Mouse (Mus musculus): Measurements from ENCODE around the gene Dcpp3.
"Not testable (repeated sequence)": the region's sequence is repeated elsewhere in the genome, so short reads cannot be mapped to it uniquely, and the experiment has no call there.

Dcpp3 gene

DNA sequence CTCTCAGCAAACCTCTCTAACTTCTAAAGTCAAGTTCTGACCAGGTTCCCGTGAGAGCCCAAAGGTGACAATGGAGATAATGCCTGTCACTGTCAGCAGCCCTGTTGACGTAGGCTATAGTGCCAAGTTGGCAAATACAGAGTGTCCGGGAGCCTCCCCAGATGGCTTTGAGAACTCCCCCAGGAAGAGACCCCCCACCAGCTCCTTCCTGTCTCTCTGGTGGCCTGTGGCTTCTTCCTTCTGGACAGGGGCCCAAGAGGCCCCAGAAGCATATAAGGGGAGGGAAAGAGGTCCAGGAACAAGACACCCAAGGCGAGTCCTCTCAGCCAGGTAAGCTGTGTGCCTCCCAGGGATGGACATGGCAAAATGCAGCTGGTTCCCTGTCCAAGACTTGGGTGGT is at the start of gene Dcpp3:
Gene Dcpp3, plus strand, starts transcription at position 301 of the 400 bp plus-strand sequence.
- in situ Hi-C loops (cut with MboI, MseI): loop anchor here (5.0 kb wide), 1 partner anchor 40 kb away; no protein-coding TSS in a partner anchor

DNA sequence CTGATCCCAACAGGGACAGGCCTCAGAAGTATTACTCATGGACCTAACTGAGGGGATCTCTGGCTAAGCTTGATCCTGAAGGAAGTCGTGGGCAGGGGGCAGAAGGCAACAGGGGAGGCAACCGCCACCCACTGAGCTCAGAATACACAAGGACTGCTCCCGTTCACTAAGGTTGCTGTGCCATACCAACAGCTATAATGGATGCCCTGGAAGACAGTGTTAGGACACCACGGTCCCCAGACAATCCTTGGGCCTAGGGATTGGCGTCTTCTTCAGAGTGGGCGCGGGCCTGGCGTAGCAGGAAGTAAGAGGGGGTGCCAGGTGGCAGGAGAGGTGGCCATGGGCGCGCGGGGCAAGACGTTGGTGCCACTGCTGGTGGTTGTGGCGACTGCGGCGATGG is 49.5 kb upstream of the Dcpp3 start, which contains the start of gene Prss21:
Gene Prss21, plus strand, starts transcription at position 301 of the 400 bp plus-strand sequence.
- in situ Hi-C loops (cut with MboI, MseI): no loop called here

DNA sequence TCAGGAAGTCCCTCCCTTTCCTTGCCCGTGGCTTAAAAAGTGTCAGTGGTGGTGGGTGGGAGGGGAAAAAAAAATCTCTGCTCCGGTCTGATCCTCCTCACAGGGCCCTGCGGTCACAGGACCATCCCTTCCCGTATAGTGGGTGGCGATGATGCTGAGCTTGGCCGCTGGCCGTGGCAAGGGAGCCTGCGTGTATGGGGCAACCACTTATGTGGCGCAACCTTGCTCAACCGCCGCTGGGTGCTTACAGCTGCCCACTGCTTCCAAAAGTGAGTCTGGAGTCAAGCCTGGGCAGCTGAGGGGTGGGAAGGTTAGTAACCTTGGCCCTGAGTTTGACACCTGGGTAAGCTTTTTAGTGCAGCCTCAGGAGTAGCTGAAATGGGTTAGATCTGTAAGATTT is 48.7 kb upstream of the Dcpp3 start:
- in situ Hi-C loops (cut with MboI, MseI): no loop called here

DNA sequence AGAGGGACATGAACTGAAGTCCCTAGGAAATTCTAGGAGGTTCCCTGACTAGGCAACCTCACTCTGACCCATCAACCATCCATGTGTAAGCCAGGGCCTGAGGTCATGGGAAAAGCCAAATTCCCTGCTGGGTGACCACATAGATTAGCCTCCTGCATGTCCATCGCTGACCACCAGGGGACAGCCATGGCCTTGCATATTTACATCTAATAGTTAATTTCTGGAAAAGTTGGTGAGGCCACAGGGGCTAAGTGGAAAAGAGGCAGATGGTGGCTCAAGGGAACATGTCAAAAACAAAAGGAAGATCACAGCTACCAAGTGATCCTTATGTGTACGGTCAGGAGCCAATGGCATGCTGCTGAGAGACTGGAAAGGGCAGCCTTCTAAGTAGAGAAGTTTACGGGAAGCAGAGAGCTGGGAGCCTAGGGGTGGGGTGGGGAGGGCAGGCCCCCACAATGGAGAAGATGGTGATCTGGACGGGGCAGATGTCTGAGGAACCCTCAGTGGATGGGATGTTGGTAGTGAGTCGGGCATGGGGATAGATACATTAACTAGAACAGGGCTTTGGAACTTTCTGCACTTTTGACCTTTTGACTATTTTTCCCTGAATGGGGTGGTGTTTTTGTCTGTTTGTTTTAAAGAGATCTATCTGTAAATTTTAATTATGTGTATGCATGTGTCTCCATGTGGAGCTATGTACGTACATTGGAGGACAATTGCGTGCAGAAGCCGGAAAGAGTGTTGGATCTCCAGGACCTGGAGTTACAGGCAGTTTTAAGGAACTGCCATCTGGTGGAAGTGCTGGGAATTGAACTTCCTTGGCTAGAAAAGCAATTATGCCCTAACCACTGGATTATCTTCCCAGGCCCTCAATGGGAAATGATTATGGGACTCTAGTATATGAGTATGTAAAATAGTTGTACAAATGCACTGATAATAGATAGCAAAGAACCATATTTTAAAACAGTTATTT is 43.1 kb upstream of the Dcpp3 start:
- in situ Hi-C loops (cut with MboI, MseI): no loop called here

DNA sequence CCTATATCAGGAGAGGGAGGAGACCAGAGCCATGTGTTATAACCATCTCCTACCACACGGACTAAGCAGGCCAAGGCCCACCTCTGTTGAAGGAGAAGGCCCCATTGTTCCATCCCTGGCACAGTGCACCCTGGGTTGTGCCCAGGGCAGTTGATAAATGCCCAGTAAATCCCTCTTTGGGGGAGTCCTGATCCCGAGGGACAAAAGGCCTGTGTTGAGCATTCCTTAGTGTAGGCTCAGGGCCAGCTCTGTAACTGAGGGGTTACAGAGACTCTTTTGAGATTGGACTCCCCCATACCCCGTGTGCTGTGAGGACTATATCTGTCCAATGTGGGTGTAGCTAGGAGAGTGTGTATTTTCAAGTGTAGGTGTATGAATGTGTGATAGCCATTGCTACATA is 40.5 kb upstream of the Dcpp3 start:
- in situ Hi-C loops (cut with MboI, MseI): loop anchor here (5.0 kb wide), 1 partner anchor 41 kb away; the partner anchor contains the start of gene Dcpp3

DNA sequence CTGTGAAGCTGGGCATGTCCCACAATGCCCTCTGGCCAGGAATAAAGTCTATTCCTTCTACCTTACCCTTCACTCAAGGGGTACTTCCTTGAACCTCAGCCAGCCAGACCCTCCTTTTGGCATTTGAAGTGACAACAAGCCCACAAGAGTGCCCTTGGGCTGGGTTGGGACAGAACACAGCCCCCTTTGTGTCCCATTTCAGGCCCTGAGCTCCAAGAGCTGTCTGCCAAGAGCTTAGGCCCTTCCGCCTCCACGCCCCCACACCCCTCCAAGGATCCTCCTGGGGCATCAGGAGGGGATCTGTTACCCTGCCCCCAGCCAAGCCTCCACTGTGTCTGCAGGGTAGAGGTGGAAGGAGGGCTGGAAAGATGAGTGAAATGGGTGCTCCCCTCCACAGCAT is 40.1 kb upstream of the Dcpp3 start:
- in situ Hi-C loops (cut with MboI, MseI): loop anchor here (5.0 kb wide), 1 partner anchor 40 kb away; the partner anchor contains the start of gene Dcpp3

DNA sequence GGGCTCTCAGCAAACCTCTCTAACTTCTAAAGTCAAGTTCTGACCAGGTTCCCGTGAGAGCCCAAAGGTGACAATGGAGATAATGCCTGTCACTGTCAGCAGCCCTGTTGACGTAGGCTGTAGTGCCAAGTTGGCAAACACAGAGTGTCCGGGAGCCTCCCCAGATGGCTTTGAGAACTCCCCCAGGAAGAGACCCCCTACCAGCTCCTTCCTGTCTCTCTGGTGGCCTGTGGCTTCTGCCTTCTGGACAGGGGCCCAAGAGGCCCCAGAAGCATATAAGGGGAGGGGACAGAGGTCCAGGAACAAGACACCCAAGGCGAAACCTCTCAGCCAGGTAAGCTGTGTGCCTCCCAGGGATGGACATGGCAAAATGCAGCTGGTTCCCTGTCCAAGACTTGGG is 36.7 kb upstream of the Dcpp3 start, which contains the start of the genes Dcpp1 and Dcpp2:
Gene Dcpp1, plus strand, starts transcription at position 301 of the 400 bp plus-strand sequence.
Gene Dcpp2, plus strand, starts transcription at position 305 of the 400 bp plus-strand sequence.
- in situ Hi-C loops (cut with MboI, MseI): not testable (repeated sequence)

DNA sequence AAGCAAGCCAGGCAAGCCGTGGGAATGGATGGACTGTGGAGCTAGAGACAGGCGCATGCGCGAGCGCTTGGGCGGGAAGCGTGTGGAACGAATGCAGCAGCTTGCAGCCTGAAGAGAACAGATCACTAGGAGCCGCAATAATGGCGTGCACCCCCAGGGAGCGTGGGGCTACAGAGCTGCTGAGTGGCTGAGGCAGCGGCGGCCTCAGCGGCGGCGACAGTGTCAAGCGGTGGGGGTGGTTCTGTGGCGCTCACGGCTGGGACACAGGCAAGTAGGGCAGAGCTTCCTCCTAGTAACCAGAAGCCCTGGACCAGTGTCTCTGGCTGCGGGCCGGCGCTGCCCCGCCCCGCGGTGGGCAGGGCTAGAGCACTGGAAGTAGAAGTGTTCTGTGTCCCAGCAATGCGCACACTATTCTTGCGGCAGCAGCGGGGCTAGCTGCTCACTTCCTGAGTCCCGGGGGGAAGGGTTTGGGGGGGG is 7.3 kb downstream of the Dcpp3 start:
- in situ Hi-C loops (cut with MboI, MseI): no loop called here

DNA sequence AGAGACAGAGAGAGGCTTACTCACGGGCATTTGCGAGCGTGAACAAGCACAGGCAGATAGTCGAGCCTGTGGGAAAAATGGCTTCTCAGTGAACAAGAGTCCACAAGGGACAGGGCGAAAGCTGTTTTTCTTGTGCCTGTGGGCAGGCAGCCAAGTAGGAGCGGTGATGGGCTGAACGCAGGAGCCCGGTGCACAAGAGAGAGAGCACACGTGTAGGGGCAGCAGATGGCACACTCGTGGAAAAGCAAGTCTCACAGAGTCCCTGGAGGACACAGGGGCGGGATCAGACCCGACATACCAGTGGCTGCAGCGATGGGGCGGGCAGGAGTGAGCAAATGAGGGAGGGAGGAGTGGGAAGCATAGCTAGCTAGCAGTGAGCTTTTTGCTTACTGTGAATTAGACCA is 7.8 kb downstream of the Dcpp3 start:
- in situ Hi-C loops (cut with MboI, MseI): no loop called here

DNA sequence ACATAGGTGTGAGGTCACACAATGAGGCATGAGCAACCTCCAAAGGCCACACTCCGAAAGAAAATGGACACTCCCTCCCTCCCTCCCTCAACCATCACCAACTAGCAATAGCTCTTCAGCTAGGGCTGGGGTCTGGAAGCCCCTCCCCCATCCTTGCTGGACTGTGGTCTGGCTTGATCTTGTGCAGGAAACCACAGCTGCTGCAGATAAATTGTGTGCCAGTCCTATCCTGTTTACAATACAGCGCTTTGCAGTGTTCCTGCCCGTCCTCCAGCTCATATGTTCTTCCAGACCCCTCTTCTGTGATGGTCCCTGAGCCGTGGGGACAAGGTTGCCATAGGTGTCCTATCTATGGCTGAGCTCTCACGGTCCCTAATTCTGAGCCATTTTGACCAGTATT is 13.9 kb downstream of the Dcpp3 start:
- in situ Hi-C loops (cut with MboI, MseI): no loop called here

DNA sequence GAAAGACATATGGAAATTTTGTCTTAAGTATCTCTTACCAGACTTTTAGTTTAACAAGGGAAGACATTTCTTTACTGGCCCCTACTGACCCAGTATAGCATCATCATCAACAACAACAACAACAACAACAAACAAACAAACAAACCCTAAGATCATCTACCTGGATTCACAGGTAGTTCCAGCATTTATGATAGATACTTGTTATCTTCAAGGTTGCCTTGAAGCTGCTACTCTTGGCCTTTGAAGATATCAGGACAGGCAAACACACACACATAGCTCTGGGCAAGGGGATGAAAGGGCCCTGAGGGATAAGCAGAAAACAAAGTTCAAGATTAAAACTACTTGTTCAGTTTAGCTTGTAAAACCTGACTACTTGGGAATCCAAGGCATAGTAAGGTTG is 24.1 kb downstream of the Dcpp3 start, which contains the start of gene Sbp:
Gene Sbp, plus strand, starts transcription at position 301 of the 400 bp plus-strand sequence.
- in situ Hi-C loops (cut with MboI, MseI): no loop called here

DNA sequence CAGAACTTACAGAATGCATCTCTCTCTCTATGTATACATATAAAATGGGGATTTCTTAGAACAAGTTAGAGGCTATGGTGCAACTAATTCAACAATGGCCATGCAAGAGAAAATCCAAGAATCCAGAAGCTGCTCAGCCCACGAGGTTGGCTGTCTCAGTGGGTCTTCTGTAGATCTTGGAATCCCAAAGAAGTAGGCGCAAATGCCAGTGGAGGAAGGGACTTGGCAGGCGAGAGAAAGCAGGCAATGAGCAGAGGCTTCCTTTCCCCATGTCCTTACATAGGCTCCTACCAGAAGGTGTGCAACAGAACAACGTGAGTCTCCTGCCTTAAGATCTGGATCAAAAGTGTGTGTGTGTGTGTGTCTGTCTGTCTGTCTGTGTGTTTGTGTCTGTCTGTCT is 30.2 kb downstream of the Dcpp3 start:
- in situ Hi-C loops (cut with MboI, MseI): not testable (repeated sequence)

DNA sequence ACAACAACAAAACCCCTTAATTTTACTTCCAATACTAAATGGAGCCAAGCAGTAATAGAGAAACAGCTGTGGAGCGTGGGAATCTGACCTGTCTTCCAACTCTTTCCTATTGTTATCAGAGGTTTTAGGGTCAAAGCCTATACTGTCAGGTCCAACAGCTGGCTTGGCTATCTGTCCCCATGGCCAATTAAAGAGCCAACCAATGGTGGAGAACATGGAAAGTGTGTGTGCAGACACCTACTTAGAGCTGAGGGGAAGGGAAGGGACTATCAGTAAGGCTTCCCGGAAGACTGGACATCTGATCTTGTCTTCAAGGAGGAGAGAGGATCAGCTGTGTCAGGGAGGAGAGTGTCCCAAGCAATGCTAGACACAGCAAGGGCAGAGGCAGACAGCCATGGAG is 31.8 kb downstream of the Dcpp3 start:
- in situ Hi-C loops (cut with MboI, MseI): no loop called here

DNA sequence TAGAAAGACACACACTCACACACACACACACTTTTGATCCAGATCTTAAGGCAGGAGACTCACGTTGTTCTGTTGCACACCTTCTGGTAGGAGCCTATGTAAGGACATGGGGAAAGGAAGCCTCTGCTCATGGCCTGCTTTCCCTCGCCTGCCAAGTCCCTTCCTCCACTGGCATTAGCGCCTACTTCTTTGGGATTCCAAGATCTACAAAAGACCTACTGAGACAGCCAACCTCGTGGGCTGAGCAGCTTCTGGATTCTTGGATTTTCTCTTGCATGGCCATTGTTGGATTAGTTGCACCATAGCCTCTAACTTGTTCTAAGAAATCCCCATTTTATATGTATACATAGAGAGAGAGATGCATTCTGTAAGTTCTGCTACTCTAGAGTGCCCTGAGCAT is 33.6 kb downstream of the Dcpp3 start:
- in situ Hi-C loops (cut with MboI, MseI): not testable (repeated sequence)

DNA sequence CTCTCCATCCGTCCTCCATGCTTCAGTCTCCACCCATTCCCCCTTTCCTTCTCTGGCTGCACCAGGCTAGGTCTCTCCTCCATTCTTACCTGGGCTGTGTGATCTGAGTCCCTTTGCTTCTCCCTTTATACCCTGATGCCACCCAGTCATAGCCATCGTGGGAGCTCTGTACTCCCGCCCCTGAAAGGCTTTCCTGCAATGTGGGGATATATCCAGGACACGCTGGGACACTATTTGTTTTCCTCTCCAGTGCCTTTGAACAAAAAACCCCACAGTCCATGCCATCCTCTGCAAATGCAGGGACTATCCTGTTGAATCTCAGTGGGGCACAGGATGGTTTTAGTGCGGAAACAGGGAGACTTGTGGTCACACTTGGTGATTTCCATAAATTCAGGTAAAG is 37.9 kb downstream of the Dcpp3 start, which contains the start of gene Sbpl:
Gene Sbpl, minus strand, starts transcription at position 101 of the 400 bp plus-strand sequence.
- in situ Hi-C loops (cut with MboI, MseI): loop anchor here (5.0 kb wide), 1 partner anchor 98 kb away; no protein-coding TSS in a partner anchor

DNA sequence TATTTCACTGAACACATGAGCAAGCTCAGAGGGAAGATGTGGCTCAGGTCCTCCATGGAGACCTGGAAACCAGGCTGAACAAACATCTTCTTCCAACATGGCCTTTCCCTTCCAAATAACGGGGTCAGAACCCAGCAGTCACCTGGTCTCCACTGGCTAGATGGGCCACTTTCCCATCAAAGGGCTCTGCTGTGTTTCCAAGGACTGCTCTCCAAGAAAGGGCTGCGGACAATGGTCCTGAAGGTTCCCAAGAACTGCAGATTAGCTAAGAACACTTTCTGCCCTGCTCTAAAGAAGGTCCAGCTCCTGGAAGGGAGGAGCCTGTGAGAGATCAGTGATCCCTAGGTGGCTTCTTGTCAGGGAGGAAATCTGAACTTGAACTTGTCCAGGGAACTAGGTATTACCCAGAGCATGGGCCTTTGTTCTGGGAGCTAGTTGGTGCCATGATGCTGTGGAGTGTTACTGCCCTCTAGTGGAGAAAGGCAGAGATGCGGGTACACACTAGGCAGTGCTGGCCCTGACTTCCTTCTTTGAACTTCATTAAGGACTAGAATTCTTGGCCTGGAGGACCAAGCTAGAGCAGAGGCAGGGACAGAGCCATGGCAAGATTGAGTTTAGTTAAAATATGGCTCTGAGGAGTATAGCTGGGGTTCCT is 43.0 kb downstream of the Dcpp3 start:
- in situ Hi-C loops (cut with MboI, MseI): no loop called here

DNA sequence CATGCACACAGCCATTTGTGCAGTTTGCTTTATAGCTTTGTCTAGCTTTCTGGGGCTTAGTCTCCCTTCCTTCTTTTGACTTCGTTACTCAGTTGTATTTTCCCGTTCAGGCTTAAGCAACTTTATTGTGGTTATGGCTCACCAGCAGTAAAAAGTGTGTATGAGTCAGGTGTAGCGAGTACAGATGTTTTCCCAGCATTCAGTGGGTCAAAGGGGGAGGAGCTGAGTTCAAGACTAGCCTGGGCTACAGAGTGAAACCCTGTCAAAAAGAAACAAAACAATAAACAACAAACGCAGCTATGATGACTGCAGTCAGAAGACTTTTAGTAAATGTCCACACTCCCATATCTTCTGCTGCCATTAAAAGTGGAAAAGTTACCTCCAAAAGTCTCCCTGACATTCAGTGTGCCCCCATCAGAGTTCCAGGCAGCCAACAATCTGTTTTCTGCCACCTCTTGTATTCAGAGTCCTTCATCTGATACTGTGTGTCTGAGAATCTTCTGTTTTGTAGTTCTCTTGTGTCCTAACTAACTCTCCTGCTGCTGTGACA is 44.4 kb downstream of the Dcpp3 start:
- in situ Hi-C loops (cut with MboI, MseI): no loop called here

DNA sequence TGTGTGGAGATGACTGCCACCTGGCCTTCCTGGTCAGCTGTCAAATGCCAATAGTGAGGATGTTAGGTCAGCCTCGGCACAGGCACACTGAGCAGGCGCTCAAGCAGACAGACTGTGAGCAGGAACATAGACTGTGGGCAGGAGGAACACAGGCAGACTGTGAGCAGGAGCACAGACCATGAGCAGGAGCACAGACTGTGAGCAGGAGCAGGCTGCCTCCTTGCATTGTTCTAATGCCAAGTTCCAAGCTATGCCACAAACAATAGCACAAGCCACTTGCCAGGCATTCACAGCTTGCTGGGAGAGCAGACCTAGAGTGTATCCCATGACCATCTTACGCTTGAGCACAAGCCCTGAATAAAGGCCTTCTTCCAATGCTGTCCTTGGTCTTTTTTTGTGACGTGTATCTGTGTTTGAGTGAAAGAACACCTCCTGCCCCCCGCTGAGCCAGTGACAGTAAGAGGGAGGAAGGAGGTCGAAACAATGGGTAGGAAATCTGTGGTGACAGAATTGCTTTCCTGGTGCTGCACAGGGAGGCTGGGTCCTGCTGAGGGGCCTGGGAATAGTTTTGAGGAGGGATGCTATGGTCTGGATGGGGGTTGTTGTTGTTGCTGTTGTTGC is 48.7 kb downstream of the Dcpp3 start:
- in situ Hi-C loops (cut with MboI, MseI): no loop called here

DNA sequence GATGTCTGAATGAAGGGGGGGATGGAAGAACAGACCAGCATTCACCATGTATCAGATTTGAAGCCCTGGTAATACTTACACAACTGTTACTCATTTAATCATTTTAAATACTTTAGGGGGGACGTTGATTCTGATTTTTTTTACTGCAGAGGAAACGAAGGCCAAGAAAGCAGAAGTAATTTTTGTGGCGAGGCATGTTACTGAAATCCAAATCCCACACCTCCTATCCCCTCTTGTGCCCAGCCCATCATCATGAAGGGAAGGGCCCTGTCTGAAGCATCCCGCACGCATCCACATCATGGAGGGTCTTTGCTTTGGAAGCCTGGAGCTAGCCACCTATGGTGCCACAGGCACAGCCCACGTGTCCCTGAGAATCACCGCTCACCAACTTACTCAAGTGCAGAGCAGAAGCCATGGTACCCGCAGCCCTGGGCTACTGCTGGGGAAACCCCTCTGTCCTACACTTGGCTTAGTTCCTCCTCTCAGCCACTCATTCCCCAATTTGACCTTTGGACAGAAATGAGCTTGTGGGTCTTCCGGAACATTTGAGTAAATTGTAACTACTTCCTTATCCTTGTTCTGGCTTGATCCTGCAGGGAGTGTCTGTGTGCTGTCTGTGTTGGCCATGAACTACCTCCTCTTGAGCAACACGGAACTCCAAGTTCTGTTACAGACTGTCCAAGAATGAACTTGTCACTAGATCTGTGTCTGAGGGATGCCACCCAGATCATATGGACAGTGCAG is 49.6 kb downstream of the Dcpp3 start:
- in situ Hi-C loops (cut with MboI, MseI): no loop called here

DNA sequence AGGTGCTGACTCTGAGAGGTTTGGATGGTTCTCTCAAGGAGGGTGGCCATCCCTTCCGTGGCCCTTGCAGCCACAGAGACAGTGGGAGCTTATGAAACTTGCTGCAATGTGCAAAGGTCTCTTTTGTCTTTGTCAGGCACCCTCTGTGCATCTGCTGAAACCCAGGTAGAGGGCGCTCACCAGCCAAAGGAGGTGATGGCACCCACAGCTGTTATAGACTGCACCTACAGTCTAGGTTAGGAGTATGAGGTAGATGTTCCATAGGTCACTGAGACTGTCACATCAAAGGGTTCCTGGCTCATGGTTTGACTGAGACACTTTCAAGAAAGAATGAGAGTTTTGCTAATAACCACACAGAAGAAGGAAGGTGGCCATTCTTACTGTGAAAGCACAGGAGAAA is 51.5 kb downstream of the Dcpp3 start:
- in situ Hi-C loops (cut with MboI, MseI): no loop called here

All from T-helper 1 cell (primary cell).